Mouse (Mus musculus) embryonic fibroblast, embryonic 13.5 days (primary cell): ENCODE data around the gene Proser3.

Source experiments
- CTCF ChIP-seq: IDR thresholded peaks from 2 replicates; pipeline ENCODE4 v1.5.1; 2011; ENCODE audit warnings: mild to moderate bottlenecking, control low read depth, low read length, moderate library complexity, borderline replicate concordance; ENCODE audit not compliant: insufficient read depth
- POLR2A ChIP-seq: IDR thresholded peaks from 2 replicates; pipeline ENCODE4 v1.6.1; 2011; ENCODE audit warnings: low read depth, mild to moderate bottlenecking, control low read depth, low read length, moderate library complexity

- no peak for TF ChIP-seq CTCF
- no peak for TF ChIP-seq POLR2A
These were observed 61.7 kb downstream of the Proser3 start for GRCm38 (mm10) chr7:30490251-30490956.
